Mouse (Mus musculus): ENCODE data around the gene Mageb4. TPM values are rescaled to one million over a fixed set of nuclear protein-coding genes. Genes with fewer than 3 reads are reported as not detected.

Gene Mageb4
- polyA plus RNA-seq (2012; rRNA removed) = not detected in 2 replicates

GRCm38 (mm10) chrX:86304993-86305392 is at the start of gene Mageb4:
Gene Mageb4, minus strand, starts transcription at chrX:86305093.

Other genes starting within 250 kb of the Mageb4 start
- 0.05 and 0.10 TPM in 2 replicates for gene Nr0b1, start 113.3 kb downstream of the Mageb4 start, polyA plus RNA-seq (2012; rRNA removed)

All from liver, embryonic 14 days (tissue).